Mouse (Mus musculus) right cerebral cortex, postnatal 4 days (tissue): Measurements from ENCODE around the gene Cmip.

ENCODE experiments used
- DNase-seq: peaks from one replicate; pipeline ENCODE4 v3.0.0-alpha.2; 2022

Cmip gene

DNA sequence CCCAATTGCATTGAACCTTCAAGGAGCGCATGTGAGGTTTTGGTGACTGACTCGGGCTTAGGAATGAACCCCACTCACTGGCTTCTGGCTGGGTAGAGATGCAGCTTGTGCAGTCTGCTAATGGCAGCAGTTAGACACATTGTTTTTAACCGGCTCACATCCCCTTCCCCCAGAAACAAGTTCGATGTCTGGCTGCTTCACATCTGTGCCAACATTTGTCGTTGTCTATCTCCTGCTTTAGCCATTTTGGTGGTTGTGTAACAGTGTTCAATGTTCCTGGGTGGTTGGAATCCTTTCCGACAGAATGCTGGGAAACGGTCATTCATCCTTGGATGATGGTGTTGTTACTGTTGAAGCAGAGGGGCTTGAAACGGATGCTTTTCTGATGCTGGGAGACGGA is 72.3 kb downstream of the Cmip start:
- no peak for DNase-seq

DNA sequence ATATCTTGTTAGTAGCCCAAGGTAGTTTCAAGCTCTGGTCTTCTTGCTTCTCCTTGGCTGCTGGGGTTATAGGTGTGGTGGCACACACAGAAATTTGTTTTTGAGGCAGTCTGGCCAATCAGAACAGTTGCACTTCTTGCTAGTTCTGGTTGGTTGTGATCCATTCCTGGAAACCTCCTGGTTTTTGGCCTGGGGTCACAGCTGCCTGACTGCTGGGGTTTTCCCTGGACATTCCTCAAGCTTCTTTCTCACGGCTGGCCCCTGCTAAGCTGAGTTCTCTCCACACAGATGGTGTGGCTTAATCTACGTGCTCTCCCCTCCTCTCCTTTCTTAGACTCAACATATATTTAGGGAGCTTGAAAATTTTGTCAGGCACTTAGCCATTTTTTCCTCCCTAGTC is 73.0 kb downstream of the Cmip start:
- DNase-seq, result no peak

DNA sequence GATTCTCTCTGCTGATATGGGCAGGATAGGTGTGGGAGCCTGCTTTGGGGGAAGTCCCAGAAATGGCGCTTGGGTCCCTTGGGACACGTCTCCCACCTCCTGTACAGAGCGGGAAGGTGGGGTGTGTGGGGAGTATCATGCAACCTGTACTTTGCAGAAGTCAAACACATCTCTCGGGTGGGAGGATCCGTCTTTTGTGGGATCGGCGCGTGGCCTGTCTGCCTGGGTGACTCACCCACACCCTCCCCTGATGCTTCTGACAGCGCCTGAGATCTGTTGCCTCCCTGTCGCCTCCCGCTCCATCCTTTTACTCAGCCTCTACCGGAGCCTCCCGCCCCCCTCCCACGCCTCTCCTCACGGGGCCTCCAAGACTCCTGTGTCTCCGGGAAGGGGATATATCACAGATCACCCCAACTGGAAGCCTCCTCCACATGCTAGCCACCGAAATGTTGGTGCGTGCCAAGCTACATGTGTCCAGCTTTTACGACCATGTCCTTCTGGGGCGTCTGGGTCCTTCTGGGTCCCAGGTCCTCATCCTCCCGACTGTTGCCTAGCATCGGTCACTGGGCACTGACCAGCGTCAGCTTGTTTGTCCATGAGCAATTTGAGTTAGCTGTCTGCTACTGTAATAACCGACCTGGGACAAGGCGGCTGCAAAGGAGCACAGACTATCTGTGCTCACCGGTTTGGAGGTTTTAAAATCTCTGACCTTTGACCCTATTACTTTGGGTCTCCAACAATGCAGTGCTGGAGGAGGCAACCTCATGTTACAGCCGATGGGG is 75.6 kb downstream of the Cmip start:
- DNase-seq, result no peak

DNA sequence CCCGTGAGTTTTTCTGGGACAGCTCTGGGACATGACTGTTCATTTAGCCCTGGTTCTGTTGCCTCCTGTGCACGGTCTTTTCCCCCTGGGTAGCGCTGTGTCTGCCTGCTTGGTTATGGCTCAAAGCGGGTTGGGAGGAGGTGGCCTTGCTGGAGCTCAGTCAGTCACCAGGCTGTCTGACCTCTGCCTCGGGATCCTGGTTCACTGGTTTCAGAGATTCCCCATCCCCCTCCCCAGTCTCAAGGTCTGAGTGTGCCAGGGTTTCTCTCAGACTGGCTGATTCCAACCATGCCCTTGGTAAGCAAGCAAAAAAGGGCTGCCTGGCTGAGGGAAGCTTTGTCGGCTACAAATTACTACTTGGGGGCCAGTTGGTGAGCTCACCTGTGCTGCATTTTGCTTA is 76.8 kb downstream of the Cmip start:
- no peak for DNase-seq

DNA sequence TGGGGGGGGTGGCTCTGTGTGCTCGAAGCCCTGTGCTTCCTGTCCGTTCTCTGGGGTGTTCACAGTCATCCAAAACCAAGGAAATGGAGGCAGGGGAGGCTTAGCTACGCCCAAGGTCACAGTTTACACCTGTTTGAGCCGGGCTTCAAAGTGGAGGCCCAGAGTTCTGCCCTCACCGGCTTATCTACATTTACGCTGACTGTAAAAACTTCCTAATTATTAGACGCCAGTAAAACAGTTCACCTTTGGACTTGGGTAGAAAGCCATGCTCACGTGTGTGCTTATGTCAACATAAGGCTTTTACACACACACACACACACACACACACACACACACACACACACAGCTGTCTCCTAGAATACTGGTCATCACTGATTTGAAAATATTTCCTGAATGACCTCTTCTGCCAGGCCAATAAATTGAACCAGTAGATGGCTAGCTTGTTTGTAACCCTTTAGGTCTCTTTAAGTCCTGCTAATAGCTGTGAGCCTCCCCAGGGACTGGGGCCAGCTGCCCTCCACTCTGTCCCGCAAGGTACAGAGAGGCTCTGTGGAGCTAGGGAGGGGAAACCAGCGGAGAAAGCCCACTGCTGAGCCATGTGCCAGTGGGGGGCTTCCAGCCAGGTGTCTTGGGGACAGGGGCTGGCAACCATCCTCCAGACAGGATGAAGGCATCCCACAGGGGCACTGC is 77.3 kb downstream of the Cmip start:
- DNase-seq, result no peak

DNA sequence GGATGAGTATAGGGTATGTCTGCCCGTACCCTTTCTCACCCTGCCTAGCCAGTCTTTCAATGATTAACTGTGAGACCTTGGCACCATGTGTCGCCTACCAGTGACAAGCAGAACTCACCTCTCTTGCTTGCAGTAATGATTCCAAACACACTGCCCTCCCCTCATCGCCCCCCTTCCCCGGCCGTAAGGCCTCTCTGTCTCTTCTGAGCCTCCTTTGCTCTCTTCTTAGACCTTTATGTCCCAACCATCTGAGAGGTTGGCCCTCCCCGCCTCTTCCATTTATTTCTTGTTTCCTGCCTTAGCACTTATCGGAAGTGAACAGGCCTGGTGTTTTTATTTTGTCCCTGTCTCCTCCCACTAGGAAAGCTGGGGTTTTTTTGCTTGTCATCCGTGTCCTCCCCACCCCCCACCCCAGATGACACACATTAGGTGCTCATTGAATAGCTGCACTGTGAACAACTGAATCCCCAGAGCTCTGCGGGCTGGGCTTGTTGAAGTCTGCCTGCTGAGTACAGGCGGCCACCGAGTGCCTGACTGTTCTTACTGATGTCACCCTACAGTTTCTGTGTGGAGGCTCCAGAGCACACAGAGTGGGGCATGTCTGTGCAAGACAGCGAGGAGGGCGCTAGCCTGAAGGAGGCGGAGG is 78.0 kb downstream of the Cmip start:
- DNase-seq, result no peak

DNA sequence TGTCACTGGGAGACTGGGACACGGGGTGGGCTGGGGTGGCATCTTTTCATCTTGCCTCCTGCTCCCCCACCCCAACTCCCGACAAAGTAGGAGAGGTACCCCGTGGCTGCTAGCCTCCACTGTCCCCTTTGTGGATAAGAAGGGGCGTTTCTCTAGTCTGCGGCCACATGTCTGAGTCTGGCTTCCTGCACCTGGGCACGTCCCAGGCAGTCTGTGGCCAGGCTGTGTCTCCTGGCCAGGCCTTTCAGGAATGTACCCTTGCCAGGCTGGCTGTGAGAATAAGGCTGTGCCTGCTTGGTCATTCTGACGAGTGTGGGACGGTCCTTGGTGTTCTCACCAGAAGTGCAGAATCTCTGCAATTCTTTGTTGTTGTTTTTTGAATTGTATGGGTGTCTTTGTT is 78.6 kb downstream of the Cmip start:
- DNase-seq, result no peak

DNA sequence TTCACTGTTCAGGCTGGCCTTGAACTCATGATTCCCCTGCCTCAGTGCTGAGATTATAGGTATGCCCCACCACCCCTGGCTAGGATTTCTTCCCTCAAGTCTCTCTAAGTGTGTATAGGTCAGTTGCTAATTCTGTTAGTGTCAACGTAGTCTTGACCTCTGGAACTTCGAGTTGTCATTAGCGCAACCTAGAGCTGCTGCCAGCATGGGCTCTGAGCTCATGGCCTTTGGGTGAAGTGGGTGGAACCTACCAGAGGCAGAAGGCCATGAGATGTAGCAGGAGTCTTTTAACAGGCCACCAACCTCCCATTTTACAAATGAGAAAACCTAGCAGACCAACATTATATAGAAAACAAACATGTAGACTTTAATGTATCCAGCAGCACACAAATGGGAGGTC is 80.3 kb downstream of the Cmip start:
- no peak for DNase-seq

DNA sequence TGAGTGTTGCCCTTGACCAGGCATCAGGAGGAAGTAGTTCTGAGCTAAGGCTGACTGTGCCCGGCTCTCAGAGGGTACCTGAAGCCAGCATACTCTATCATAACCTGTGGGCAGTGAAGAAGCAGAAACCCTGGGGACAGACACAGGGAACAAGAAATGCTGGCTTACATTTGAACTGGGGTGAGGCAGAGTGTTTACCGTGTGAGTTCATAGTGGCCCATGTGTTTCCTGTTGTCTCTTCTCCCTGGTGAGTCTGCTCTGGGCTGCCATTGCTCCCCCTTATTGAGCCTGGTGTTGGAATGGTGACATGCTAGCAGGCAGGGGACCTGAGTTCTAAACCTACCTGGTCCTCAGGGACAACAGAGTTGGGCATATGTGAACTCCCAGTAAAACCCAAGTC is 81.8 kb downstream of the Cmip start:
- no peak for DNase-seq

DNA sequence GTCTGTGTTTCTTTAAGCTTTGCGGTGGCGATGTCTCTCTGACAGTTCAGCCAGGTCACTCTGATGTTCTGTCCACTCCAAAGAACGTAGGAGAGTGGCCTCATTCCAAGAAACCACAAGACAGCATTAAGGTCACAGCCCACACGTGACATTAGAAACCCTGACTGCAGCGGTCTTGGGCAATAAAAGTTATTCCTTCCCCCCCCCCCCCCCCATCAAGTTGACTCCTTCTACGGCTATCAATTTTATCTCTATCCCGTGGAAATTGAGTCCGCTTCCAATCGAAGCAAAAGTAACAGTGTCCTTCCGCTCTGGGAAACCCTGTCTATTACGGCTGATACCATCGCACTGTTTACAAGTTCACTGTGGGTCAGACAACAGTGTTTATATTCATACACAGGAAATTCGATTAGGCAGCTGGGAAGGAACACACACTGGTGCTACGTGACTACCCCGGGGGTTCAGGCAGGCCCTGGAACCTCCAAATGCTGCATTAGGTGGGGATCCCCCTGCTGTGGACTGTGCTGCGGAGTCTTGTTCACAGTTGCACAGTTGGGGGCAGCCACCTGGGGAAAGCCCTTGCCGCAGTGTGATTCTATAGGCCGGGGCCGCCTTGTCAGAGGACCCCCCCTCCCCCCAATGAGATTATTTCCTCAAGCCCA is 82.6 kb downstream of the Cmip start:
- no peak for DNase-seq

DNA sequence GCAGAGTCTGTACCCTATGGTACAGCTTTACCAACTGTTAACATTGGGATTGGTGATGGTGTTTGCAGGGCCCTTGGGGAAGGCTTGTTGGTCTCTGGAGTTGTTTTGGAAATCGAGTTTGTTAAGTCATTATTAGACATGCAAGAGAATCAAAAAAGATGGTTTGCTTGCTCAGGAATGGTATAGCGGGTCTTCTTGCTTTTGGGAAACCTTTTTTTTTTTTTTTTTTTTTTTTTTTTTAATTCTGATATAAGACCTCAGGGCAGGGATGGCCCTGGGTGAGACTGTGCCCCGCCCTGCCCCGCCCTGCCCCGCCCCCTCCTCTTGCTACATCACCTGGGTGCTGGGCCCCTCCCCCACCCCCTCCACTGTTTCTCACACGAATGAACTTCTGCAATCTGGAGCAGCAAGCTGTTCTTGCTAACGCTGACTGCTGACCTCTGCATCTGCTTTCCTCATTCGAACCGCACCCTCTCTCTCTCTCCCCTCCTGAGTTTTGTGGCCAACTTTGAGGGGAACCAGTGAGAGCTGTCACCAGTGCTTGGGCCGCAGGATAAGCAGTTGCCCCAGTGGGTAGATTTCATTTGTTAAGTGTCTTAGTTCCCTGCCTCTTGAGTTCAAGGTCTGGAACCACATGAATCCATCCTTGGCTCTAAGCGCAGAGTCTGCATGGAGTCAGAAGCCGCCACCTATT is 83.2 kb downstream of the Cmip start:
- DNase-seq, result no peak

DNA sequence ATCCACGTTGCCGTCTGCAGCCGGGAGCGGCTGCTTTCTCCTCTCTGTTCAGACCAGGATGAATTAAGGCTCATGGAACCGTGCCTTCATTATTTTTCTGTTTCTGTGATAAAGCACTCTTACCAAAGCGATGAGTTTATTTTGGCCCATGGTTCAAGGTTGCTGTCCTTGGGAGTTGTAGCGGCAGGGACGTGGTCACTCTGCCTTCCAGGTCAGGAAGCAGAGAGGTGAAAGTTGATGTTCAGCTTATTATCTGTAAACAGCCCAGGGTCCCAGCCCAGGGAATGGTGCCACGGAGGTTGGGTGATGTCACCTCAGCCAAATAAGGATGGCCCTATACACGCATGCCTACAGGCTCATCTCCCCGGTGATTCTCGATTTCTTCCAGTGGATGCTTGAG is 83.9 kb downstream of the Cmip start:
- no peak for DNase-seq

DNA sequence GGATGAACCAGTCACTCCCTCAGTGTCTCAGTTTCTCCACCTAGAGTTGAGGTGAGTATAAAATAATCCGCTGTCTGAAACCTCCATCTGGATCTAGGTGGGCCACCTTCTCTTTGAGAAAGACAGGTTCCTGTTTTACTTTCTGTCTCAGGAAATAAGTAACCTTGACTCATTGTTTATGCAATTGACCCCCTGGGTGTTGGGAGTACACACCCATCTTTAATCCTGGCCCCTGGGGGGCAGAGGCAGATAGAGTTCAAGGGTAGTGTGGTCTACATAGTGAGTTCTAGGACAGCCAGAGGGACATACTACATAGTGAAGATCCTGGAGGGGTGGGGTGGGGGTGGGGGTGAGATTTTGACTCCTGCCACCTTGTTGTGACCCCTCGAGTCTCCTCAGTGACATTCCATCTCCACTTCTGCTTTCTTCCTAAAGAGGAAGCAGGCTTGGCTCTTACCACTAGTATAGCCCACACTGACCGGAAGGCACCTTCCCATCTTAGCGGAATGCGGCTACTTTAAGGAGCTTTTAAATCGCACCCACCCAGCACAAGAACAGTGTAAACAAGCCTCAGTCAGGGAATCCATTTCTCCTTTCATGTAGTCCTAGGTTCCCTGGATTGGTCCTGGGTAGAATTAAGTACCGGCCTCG is 86.0 kb downstream of the Cmip start:
- no peak for DNase-seq

DNA sequence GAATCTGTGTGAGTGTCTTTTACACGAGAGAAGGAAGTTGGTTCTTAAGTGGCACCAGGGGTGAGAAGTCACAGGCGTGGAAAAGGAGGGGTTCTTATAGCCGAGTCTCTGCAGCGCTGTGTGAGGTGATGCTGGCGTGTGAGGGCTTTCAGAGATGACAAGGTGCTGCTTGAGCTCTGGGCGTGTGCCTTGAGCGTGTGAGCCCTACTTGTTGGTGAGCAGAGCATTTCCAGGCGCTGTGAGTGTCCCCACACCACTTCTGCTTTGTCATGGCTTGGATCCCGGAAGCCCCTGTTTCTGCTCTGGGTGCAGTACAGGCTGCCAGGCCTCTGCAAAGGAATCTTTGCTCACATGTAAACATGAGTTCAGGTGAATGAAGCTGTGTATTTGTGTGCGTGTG is 86.6 kb downstream of the Cmip start:
- DNase-seq, result no peak

DNA sequence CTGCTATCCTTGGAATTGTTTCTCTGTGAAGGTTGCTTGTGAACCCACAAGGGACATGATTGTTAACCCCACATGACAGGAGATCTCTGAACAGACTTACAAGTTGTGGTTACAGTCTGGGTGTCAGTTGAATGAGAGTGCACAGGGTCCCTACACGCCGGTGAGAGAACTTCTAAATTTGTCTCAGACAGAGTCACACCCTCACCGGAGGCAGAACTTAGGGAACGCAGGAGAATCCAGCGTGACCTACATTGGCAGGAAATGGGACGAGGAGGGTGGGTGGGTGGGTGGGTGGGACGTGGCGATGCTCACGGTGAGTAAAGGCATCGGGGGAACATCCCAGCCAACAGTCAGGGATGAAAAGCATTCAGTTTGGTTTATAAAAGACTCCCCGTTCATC is 88.0 kb downstream of the Cmip start:
- DNase-seq, result no peak

DNA sequence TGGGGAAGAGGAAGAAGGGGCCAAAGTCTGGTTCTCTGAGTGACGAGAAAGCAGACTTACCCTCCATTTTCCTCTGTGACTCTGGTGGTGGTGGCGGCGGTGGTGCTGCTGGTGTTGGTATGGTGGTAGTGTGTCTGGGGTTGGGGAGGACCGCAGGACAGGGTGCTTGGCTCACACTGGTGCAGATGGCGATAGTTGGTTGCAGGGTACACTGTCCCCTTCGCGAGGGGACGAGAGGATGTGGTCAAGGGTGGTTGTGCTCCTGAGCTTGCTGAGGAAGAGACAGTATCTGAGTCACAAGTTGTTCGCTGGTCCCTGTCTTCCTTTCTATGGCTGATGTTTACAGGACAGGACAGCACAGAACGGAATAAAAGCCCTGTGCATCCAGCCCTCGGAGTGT is 88.5 kb downstream of the Cmip start:
- no peak for DNase-seq

DNA sequence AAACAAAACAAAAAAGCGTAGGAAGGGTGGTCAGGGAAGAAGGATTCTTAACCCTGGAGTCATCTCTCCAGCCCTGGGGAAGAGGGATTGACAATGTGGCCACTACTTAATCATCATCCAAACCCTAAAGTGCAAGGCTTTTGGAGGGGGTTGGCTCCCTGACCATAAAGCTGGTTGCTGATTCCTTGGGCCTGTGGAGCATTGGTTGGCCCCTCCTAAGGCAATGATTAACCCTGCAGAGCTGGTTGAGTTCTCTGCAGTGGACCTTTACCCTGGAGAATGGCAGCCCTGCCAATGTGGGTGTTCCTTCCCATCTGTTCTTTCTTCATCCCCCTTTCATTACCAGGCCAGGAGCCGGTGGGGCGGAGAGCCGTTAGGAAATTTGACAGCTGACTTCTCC is 90.7 kb downstream of the Cmip start:
- DNase-seq, result no peak

DNA sequence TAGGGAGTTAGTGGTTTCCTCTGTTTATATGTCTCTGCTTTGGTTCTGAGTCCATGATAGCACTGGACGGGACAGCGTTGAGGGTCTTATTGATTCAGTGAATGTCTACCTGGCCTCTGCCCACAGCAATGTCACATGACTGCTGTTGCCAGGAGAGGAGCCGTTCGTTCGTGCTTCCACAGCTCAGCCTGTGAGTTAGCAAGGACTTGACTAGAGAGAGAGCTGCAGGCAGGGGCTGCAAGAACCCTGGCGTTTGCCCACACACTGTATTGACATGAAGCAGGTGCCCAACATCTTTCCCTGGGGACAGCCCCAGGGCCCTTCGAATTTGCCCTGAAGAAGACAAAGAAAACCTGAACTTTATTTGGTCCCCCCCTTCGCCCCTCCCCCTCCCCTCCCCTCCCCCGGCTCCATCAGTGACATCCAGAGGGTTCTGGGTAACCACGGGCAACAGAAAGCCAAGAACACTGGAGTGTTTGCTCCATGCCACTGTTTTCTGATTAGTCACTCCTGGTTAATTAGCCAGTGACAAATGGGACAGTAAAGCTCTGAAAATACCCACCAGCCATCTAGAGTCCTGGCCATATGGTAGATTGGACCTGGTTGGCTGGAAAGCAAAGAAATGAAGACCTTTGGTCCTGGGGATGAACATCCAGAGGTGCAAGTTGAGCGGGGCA is 92.0 kb downstream of the Cmip start:
- DNase-seq, result no peak

DNA sequence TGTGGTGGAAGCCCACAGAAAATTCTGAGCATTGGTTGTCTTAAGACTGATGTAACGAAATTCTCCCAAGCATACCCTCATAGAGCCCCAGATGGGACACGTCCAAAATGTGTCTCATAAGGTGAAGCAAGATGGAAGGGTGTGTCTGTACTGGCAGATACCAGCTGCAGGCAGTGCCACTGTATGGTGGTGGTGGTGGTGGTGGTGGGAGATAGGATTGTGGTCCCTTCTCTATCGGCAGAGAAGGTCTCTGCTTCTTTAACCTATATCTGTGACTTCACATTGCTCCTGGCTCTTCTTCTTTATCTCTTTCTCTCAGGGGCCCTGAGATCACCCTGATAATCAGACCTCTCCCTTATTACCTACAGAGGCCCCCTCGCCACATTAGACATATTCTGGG is 92.7 kb downstream of the Cmip start:
- DNase-seq, result no peak

DNA sequence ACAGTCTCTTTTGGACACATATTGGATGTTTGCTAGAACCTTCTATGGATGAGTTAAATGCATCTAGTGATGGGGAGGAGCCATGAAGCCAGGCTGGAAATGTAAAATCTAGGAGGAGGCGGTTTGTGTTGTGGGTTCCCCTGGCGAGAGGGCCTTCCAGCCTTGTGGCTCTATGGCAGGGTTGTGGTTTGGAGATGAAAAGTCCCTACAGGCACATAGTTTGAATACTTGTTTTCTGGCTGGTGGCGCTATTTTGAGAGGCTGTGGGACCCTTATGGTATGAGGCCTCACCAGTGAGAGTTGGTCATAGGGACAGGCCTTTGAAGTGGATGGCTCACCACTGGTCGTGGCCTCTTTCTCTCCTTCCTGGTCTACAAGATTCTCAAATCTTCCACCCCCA is 95.2 kb downstream of the Cmip start:
- DNase-seq, result no peak

DNA sequence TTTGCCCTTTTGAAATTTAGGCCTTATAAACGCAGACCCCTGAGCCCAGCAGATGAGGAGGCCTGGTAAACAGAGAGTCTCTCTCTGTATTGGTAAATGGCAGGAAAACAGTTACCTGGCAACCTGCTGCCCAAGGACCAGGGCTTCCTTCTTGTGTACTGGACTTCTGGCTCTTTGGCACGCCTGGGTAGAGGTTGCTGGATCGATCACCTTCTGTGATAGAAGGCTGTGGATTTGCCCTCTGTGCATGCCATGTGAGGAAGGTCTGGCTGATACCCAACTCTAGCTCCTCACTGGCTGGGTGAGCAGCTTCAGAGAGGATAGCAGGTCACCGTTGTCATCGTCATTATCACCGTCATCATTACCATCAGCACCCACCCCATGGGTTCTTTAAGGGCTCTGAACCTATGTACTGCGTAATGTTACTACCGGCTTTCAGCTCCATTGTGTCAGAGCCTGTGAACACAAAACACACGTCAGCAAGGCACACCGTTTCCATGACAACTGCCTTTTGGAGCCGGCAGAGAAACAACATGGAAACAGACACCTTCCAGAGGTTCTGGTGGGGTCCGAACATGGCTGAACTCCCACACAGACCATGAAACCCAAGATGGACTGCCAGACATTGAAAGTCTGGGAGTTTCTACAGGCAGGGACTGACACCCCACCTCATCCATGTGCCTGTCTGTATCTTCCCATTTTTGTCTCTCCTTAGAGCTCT is 98.4 kb downstream of the Cmip start:
- DNase-seq, result no peak
